Mouse (Mus musculus): ENCODE measurements around the gene Stk38l. TPM values are rescaled to one million over a fixed set of nuclear protein-coding genes. Genes with fewer than 3 reads are reported as not detected.
A peak's percentile ranks its signal among the peaks of the same experiment; 100 is the strongest.

The Stk38l gene
- polyA plus RNA-seq, 1 experiment from 2014 or later = 13.1 TPM

- no peaks in the 10 kb centered on the region for H3K36me3 ChIP-seq (ENCODE audit: insufficient read depth, low read length)
- peak overlapping the region; percentile 68 for H3K4me2 ChIP-seq (ENCODE audit: low read length)
- no peak overlapping the region for H3K27ac ChIP-seq
- peak overlapping the region; percentile 44 for H3K4me3 ChIP-seq (replicated peaks; ENCODE audit: low read depth, low read length)
- H3K9me3 ChIP-seq (replicated peaks; ENCODE audit: low read length) = no peaks in the 10 kb centered on the region
- ATAC-seq (replicated peaks; ENCODE audit: low FRiP score, low read depth) = no peak
- TF ChIP-seq CTCF (IDR thresholded peaks at IDR 0.05; ENCODE audit: low read depth) = no peak
- no peak for DNase-seq (ENCODE audit: low spot score)
- H3K4me1 ChIP-seq (replicated peaks; ENCODE audit: insufficient read depth, low read length) = 0 out of 2 replicates have a peak, but pooled peaks cover 4% of the 10 kb centered on the region
- no peaks in the 10 kb centered on the region for H3K27me3 ChIP-seq (ENCODE audit: insufficient read depth, low read length)
- 12% methylated on average over 22 of the region's 22 CpGs for WGBS
- peak overlapping the region; percentile 50; the same call in 1 of the 2 replicates for H3K9ac ChIP-seq (ENCODE audit: low read depth, low read length)
Measured at GRCm38 (mm10) chr6:146795166-146795923, 70.5 kb downstream of the Stk38l start.

GRCm38 (mm10) chr6:146795924-146796545 is 71.2 kb downstream of the Stk38l start, which contains the start of gene Arntl2:
Arntl2 (plus strand) TSS chr6:146796055.
- TF ChIP-seq CTCF (IDR thresholded peaks at IDR 0.05; ENCODE audit: low read depth) = no peak
- H3K4me2 ChIP-seq (ENCODE audit: low read length) = peak within 1 kb of the TSS; percentile 68
- H3K27ac ChIP-seq = no peak within 1 kb of the TSS
- H3K4me3 ChIP-seq (replicated peaks; ENCODE audit: low read depth, low read length) = peak within 1 kb of the TSS; percentile 44
- 0 out of 2 replicates have a peak, but pooled peaks cover 4% of the 10 kb centered on the region for H3K4me1 ChIP-seq (replicated peaks; ENCODE audit: insufficient read depth, low read length)
- no peaks in the 10 kb centered on the region for H3K9me3 ChIP-seq (replicated peaks; ENCODE audit: low read length)
- no peaks in the 10 kb centered on the region for H3K27me3 ChIP-seq (ENCODE audit: insufficient read depth, low read length)
- DNase-seq (ENCODE audit: low spot score) (peak; percentile 80), ATAC-seq (replicated peaks; ENCODE audit: low FRiP score, low read depth) (peak; percentile 94)
- H3K36me3 ChIP-seq (ENCODE audit: insufficient read depth, low read length) = no peaks in the 10 kb centered on the region
- WGBS = under 1% methylated on average over 36 of the region's 36 CpGs
- H3K9ac ChIP-seq (ENCODE audit: low read depth, low read length) = peak within 1 kb of the TSS; percentile 50

DNA sequence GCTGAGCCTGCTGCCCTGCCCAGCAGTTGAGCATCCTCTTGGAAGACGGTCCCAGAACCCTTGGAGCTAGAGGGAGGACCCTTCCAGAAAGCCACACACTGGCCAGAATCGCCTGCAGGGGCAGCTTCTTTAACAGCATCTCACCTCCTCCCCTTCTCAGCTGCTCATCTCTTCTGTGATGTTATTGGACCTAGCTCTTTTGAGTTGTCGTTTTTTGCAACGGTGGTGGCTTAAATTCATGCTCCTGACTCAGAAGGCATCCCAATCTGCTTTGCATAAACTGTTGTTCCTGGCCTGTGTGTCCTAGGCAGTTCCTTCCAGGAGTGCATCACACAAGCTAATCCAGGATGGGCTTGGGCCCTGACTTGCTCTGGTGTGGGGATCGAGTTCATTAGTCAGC is 72.7 kb downstream of the Stk38l start:
- Histone ChIP-seq H3K27me3 (ENCODE audit: insufficient read depth, low read length) (no peaks in the 10 kb centered on the region), H3K9me3 (replicated peaks; ENCODE audit: low read length) (no peaks in the 10 kb centered on the region), H3K4me2 (ENCODE audit: low read length) (no peak overlapping the region), H3K4me3 (replicated peaks; ENCODE audit: low read depth, low read length) (no peak overlapping the region), H3K36me3 (ENCODE audit: insufficient read depth, low read length) (no peaks in the 10 kb centered on the region), H3K4me1 (replicated peaks; ENCODE audit: insufficient read depth, low read length) (0 out of 2 replicates have a peak, but pooled peaks cover 4% of the 10 kb centered on the region), H3K27ac (no peak overlapping the region), H3K9ac (ENCODE audit: low read depth, low read length) (no peak overlapping the region)
- DNase-seq (ENCODE audit: low spot score) (no peak), ATAC-seq (replicated peaks; ENCODE audit: low FRiP score, low read depth) (no peak)
- 69% methylated on average over 5 of the region's 5 CpGs for WGBS
- TF ChIP-seq CTCF (IDR thresholded peaks at IDR 0.05; ENCODE audit: low read depth) = no peak

GRCm38 (mm10) chr6:146809991-146810390 is 85.2 kb downstream of the Stk38l start:
- Histone ChIP-seq H3K36me3 (ENCODE audit: insufficient read depth, low read length) (no peaks in the 10 kb centered on the region), H3K9me3 (replicated peaks; ENCODE audit: low read length) (no peaks in the 10 kb centered on the region), H3K4me1 (replicated peaks; ENCODE audit: insufficient read depth, low read length) (no peaks in the 10 kb centered on the region), H3K27ac (no peak overlapping the region), H3K4me2 (ENCODE audit: low read length) (no peak overlapping the region), H3K4me3 (replicated peaks; ENCODE audit: low read depth, low read length) (no peak overlapping the region), H3K27me3 (ENCODE audit: insufficient read depth, low read length) (no peaks in the 10 kb centered on the region), H3K9ac (ENCODE audit: low read depth, low read length) (no peak overlapping the region)
- no peak for TF ChIP-seq CTCF (IDR thresholded peaks at IDR 0.05; ENCODE audit: low read depth)
- DNase-seq (ENCODE audit: low spot score) = no peak
- no peak for ATAC-seq (replicated peaks; ENCODE audit: low FRiP score, low read depth)
- WGBS = 90% methylated on average over 6 of the region's 6 CpGs

DNA sequence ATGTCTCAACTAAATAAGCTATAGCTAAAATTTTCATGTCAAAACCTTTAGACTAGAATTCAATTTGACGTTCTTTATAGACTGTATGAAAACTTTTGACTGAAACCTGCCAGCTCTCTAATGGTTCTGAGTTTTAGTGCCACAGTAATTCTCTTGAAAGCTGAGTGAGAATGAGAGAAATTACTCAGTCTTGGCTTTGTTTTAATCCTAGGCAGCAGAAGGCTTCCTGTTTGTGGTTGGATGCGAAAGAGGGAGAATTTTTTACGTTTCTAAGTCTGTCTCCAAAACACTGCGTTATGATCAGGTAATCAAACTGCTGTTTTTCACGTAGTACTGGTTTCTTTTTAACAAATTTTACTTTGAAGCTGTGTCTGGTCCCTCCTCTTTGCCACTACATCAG is 88.2 kb downstream of the Stk38l start:
- Histone ChIP-seq H3K9me3 (replicated peaks; ENCODE audit: low read length) (no peaks in the 10 kb centered on the region), H3K4me1 (replicated peaks; ENCODE audit: insufficient read depth, low read length) (no peaks in the 10 kb centered on the region), H3K9ac (ENCODE audit: low read depth, low read length) (no peak overlapping the region), H3K4me2 (ENCODE audit: low read length) (no peak overlapping the region), H3K27ac (no peak overlapping the region), H3K36me3 (ENCODE audit: insufficient read depth, low read length) (no peaks in the 10 kb centered on the region), H3K4me3 (replicated peaks; ENCODE audit: low read depth, low read length) (no peak overlapping the region), H3K27me3 (ENCODE audit: insufficient read depth, low read length) (no peaks in the 10 kb centered on the region)
- WGBS = 91% methylated on average over 5 of the region's 5 CpGs
- TF ChIP-seq CTCF (IDR thresholded peaks at IDR 0.05; ENCODE audit: low read depth) = no peak
- DNase-seq (ENCODE audit: low spot score) (no peak), ATAC-seq (replicated peaks; ENCODE audit: low FRiP score, low read depth) (no peak)

DNA sequence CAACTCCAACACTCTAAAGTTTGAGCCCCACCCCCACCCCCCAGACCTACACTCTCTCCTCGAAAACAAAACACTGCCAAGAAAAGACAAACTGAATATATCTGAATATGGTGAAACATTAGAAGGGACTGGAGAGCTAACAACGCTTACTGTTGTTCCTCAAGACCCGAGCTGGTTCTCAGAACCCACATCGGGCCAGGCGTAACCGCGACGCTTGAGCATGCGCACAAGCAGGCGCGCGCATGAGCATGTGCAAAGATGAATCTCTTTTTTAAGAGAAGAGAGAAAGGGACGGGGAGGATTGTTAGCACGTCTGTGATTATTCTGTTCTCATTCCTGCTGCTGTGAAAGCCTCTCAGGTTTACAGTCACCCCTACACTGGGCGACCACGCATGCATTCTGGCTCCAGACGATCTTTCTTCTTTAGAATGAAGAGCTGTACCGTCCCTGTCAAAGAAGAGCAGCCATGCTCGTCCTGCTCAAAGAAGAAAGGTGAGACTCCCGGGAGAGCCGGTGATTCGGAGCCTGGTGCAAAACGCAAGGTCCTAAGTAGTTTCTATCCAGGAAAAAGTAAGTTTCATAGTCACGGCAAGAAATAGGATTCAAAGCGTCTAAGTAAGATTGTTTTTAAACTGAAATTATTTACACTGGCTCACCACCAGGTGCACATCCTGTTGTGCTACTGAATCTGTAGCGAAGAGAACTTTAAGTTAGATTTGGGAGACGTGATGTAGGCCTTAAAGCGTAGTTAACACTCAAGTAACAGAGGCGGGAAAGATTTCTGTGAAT is 95.6 kb downstream of the Stk38l start:
- no peaks in the 10 kb centered on the region for H3K4me1 ChIP-seq (replicated peaks; ENCODE audit: insufficient read depth, low read length)
- H3K9me3 ChIP-seq (replicated peaks; ENCODE audit: low read length) = no peaks in the 10 kb centered on the region
- H3K36me3 ChIP-seq (ENCODE audit: insufficient read depth, low read length) = no peaks in the 10 kb centered on the region
- peak; percentile 57 for DNase-seq (ENCODE audit: low spot score)
- no peak overlapping the region for H3K27ac ChIP-seq
- 61% methylated on average over 29 of the region's 29 CpGs for WGBS
- no peaks in the 10 kb centered on the region for H3K27me3 ChIP-seq (ENCODE audit: insufficient read depth, low read length)
- H3K4me2 ChIP-seq (ENCODE audit: low read length) = peak overlapping the region; percentile 21; the same call in 1 of the 2 replicates
- no peak overlapping the region for H3K9ac ChIP-seq (ENCODE audit: low read depth, low read length)
- H3K4me3 ChIP-seq (replicated peaks; ENCODE audit: low read depth, low read length) = no peak overlapping the region
- no peak for ATAC-seq (replicated peaks; ENCODE audit: low FRiP score, low read depth)
- TF ChIP-seq CTCF (IDR thresholded peaks at IDR 0.05; ENCODE audit: low read depth) = peak; percentile 28; the same call in 1 of the 2 replicates
